Mouse (Mus musculus): Measurements from ENCODE around the gene Rgs6. TPM values are rescaled to one million over a fixed set of nuclear protein-coding genes. Genes with fewer than 3 reads are reported as not detected.
A peak's percentile ranks its signal among the peaks of the same experiment; 100 is the strongest.

Gene Rgs6
- polyA plus RNA-seq, 1 experiment from 2014 or later = 1.9 TPM

GRCm38 (mm10) chr12:83087555-83087954, 499.5 kb downstream of the Rgs6 start:
- ATAC-seq = no peak
- no peak for DNase-seq (ENCODE audit: low read depth, low spot score)
- in situ Hi-C loops (cut with MboI; ENCODE audit: low pct_unique_long_range_greater_than_20kb) = no loop called here
- ChIA-PET CTCF (interaction anchor here (1.4 kb wide), 1 partner anchor 37 kb away, joined by 3 read pairs; no protein-coding TSS in a partner anchor), POLR2A (no interaction called here)
- TF ChIP-seq CTCF (IDR thresholded peaks at IDR 0.05) = no peak
- peaks cover 13% of the 10 kb centered on the region for H3K27me3 ChIP-seq

GRCm38 (mm10) chr12:83092001-83092400, 503.9 kb downstream of the Rgs6 start:
- peaks cover 15% of the 10 kb centered on the region for H3K27me3 ChIP-seq
- DNase-seq (ENCODE audit: low read depth, low spot score) (no peak), ATAC-seq (no peak)
- POLR2A ChIA-PET = interaction anchor here (0.6 kb wide), 1 partner anchor 17 kb away, joined by 8 read pairs; no protein-coding TSS in a partner anchor
- in situ Hi-C loops (cut with MboI; ENCODE audit: low pct_unique_long_range_greater_than_20kb) = no loop called here
- no peak for TF ChIP-seq CTCF (IDR thresholded peaks at IDR 0.05)
- CTCF ChIA-PET = no interaction called here

GRCm38 (mm10) chr12:83097787-83098186, 509.7 kb downstream of the Rgs6 start:
- no peak for TF ChIP-seq CTCF (IDR thresholded peaks at IDR 0.05)
- CTCF ChIA-PET = no interaction called here
- DNase-seq (ENCODE audit: low read depth, low spot score) (no peak), ATAC-seq (no peak)
- in situ Hi-C loops (cut with MboI; ENCODE audit: low pct_unique_long_range_greater_than_20kb) = no loop called here
- POLR2A ChIA-PET = no interaction called here
- peaks cover 9% of the 10 kb centered on the region for H3K27me3 ChIP-seq

- POLR2A ChIA-PET = no interaction called here
- DNase-seq (ENCODE audit: low read depth, low spot score) = no peak
- peaks cover 9% of the 10 kb centered on the region for H3K27me3 ChIP-seq
- ATAC-seq = no peak
- in situ Hi-C loops (cut with MboI; ENCODE audit: low pct_unique_long_range_greater_than_20kb) = no loop called here
- CTCF ChIA-PET = interaction anchor here (1.2 kb wide), 1 partner anchor 43 kb away, joined by 3 read pairs; no protein-coding TSS in a partner anchor
- no peak for TF ChIP-seq CTCF (IDR thresholded peaks at IDR 0.05)
These were observed 510.7 kb downstream of the Rgs6 start for GRCm38 (mm10) chr12:83098646-83099371.

GRCm38 (mm10) chr12:83099920-83100319, 511.8 kb downstream of the Rgs6 start:
- ChIA-PET POLR2A (no interaction called here), CTCF (no interaction called here)
- peak; percentile 23 for TF ChIP-seq CTCF (IDR thresholded peaks at IDR 0.05)
- in situ Hi-C loops (cut with MboI; ENCODE audit: low pct_unique_long_range_greater_than_20kb) = loop anchor here (25.0 kb wide), 1 partner anchor 662 kb away; the partner anchor contains the start of gene Papln
- peaks cover 13% of the 10 kb centered on the region for H3K27me3 ChIP-seq
- ATAC-seq (no peak), DNase-seq (ENCODE audit: low read depth, low spot score) (no peak)

GRCm38 (mm10) chr12:83100413-83100812, 512.3 kb downstream of the Rgs6 start:
- POLR2A ChIA-PET = no interaction called here

GRCm38 (mm10) chr12:83100848-83101247, 512.8 kb downstream of the Rgs6 start:
- peaks cover 13% of the 10 kb centered on the region for H3K27me3 ChIP-seq
- DNase-seq (ENCODE audit: low read depth, low spot score) = no peak
- in situ Hi-C loops (cut with MboI; ENCODE audit: low pct_unique_long_range_greater_than_20kb) = loop anchor here (25.0 kb wide), 1 partner anchor 661 kb away; the partner anchor contains the start of gene Papln
- ATAC-seq = no peak
- CTCF ChIA-PET = no interaction called here
- no peak for TF ChIP-seq CTCF (IDR thresholded peaks at IDR 0.05)
- POLR2A ChIA-PET = interaction anchor here (0.6 kb wide), 1 partner anchor 267 kb away, joined by 3 read pairs; no protein-coding TSS in a partner anchor

More at GRCm38 (mm10) chr12:83100413-83100812, 512.3 kb downstream of the Rgs6 start:
- DNase-seq (ENCODE audit: low read depth, low spot score) = no peak
- H3K27me3 ChIP-seq = peaks cover 13% of the 10 kb centered on the region
- ATAC-seq = no peak
- in situ Hi-C loops (cut with MboI; ENCODE audit: low pct_unique_long_range_greater_than_20kb) = loop anchor here (25.0 kb wide), 1 partner anchor 662 kb away; the partner anchor contains the start of gene Papln
- CTCF ChIA-PET = no interaction called here
- no peak for TF ChIP-seq CTCF (IDR thresholded peaks at IDR 0.05)

- CTCF ChIA-PET = no interaction called here
- POLR2A ChIA-PET = no interaction called here
- in situ Hi-C loops (cut with MboI; ENCODE audit: low pct_unique_long_range_greater_than_20kb) = loop anchor here (25.0 kb wide), 1 partner anchor 657 kb away; the partner anchor contains the start of gene Papln
- TF ChIP-seq CTCF (IDR thresholded peaks at IDR 0.05) = no peak
- ATAC-seq (no peak), DNase-seq (ENCODE audit: low read depth, low spot score) (no peak)
- H3K27me3 ChIP-seq = peaks cover 5% of the 10 kb centered on the region
These were observed 517.5 kb downstream of the Rgs6 start for GRCm38 (mm10) chr12:83105514-83106119.

GRCm38 (mm10) chr12:83106120-83106517, 518.0 kb downstream of the Rgs6 start:
- TF ChIP-seq CTCF (IDR thresholded peaks at IDR 0.05) = no peak
- ChIA-PET POLR2A (no interaction called here), CTCF (no interaction called here)
- H3K27me3 ChIP-seq = peaks cover 8% of the 10 kb centered on the region
- DNase-seq (ENCODE audit: low read depth, low spot score) = no peak
- no peak for ATAC-seq
- in situ Hi-C loops (cut with MboI; ENCODE audit: low pct_unique_long_range_greater_than_20kb) = loop anchor here (25.0 kb wide), 1 partner anchor 656 kb away; the partner anchor contains the start of gene Papln

GRCm38 (mm10) chr12:83109486-83109885, 521.4 kb downstream of the Rgs6 start:
- CTCF ChIA-PET = no interaction called here
- H3K27me3 ChIP-seq = peaks cover 6% of the 10 kb centered on the region
- in situ Hi-C loops (cut with MboI; ENCODE audit: low pct_unique_long_range_greater_than_20kb) = loop anchor here (25.0 kb wide), 1 partner anchor 653 kb away; the partner anchor contains the start of gene Papln
- DNase-seq (ENCODE audit: low read depth, low spot score) = no peak
- no peak for ATAC-seq
- no peak for TF ChIP-seq CTCF (IDR thresholded peaks at IDR 0.05)
- POLR2A ChIA-PET = no interaction called here

Measured in Patski (cell line).